Mouse (Mus musculus) lung, postnatal 4 days (tissue): ENCODE measurements around the gene Polg.

Source experiments
- DNase-seq, 2 experiments: peaks; one replicate each; pipeline ENCODE4 v3.0.0; 2021

Gene Polg

GRCm38 (mm10) chr7:79464776-79465420 lies 1.3 kb downstream of the Polg start:
- peak; percentile 21 to 37 for DNase-seq

GRCm38 (mm10) chr7:79463376-79464077 lies 2.6 kb downstream of the Polg start:
- no peak for DNase-seq

- DNase-seq = no peak
Observed at GRCm38 (mm10) chr7:79461721-79462120, 4.4 kb downstream of the Polg start.

- DNase-seq = no peak
Observed at GRCm38 (mm10) chr7:79447486-79447885, 18.7 kb downstream of the Polg start.

GRCm38 (mm10) chr7:79447048-79447447 lies 19.1 kb downstream of the Polg start:
- DNase-seq = no peak

- no peak for DNase-seq
Observed at GRCm38 (mm10) chr7:79440035-79440434, 26.1 kb downstream of the Polg start.

GRCm38 (mm10) chr7:79428243-79428642 lies 37.9 kb downstream of the Polg start:
- no peak for DNase-seq

GRCm38 (mm10) chr7:79425804-79426203 lies 40.4 kb downstream of the Polg start:
- DNase-seq = no peak

GRCm38 (mm10) chr7:79422876-79423275 lies 43.3 kb downstream of the Polg start:
- no peak for DNase-seq

- no peak for DNase-seq
Observed at GRCm38 (mm10) chr7:79419950-79420349, 46.2 kb downstream of the Polg start.

- DNase-seq = no peak
Observed at GRCm38 (mm10) chr7:79414449-79415375, 51.5 kb downstream of the Polg start.

GRCm38 (mm10) chr7:79400296-79400695 lies 65.9 kb downstream of the Polg start:
- no peak for DNase-seq

- DNase-seq = no peak
Observed at GRCm38 (mm10) chr7:79398971-79399370, 67.2 kb downstream of the Polg start.

GRCm38 (mm10) chr7:79398426-79398825 lies 67.7 kb downstream of the Polg start:
- no peak for DNase-seq

GRCm38 (mm10) chr7:79397446-79397963 lies 68.7 kb downstream of the Polg start:
- DNase-seq = no peak
